Mouse (Mus musculus) hindbrain, postnatal 0 days (tissue): Measurements from ENCODE around the gene Gm9945. TPM values are rescaled to one million over a fixed set of nuclear protein-coding genes. Genes with fewer than 3 reads are reported as not detected.

ENCODE experiments used
- ATAC-seq: fragments of 200-750 bp; cut with Nextera tagmentation; 2 replicates; pipeline ENCODE4 v1.8.0; 2017; ENCODE audit warnings: mild to moderate bottlenecking, moderate TSS enrichment, moderate library complexity
- DNase-seq: peaks from one replicate; pipeline ENCODE4 v3.0.0-alpha.2; 2015; ENCODE audit warnings: low spot score
- H3K27ac ChIP-seq: fragments of 300-500 bp; sonication (generic); 2 replicates; pipeline ENCODE4 v1.5.1; 2014; ENCODE audit warnings: mild to moderate bottlenecking
- H3K27me3 ChIP-seq: fragments of 300-500 bp; sonication (generic); 2 replicates; pipeline ENCODE4 v1.6.1; 2014; ENCODE audit warnings: low read length, mixed read lengths; ENCODE audit not compliant: insufficient read depth
- H3K36me3 ChIP-seq: fragments of 300-500 bp; sonication (generic); 2 replicates; pipeline ENCODE4 v1.6.1; 2014; ENCODE audit warnings: low read length, mixed read lengths; ENCODE audit not compliant: insufficient read depth
- H3K4me1 ChIP-seq: fragments of 300-500 bp; sonication (generic); 2 replicates; pipeline ENCODE4 v1.6.1; 2014; ENCODE audit warnings: antibody characterized with exemption, low read length, mixed read lengths; ENCODE audit not compliant: insufficient read depth
- H3K4me2 ChIP-seq: fragments of 300-500 bp; sonication (generic); 2 replicates; pipeline ENCODE4 v1.6.1; 2014; ENCODE audit warnings: low read depth, mild to moderate bottlenecking, low read length, moderate library complexity, mixed read lengths
- H3K4me3 ChIP-seq: fragments of 300-500 bp; sonication (generic); 2 replicates; pipeline ENCODE4 v1.5.1; 2014; ENCODE audit warnings: low read length
- H3K9ac ChIP-seq: fragments of 300-500 bp; sonication (generic); replicated peaks from 2 replicates; pipeline ENCODE4 v1.6.1; 2014; ENCODE audit warnings: mild to moderate bottlenecking, low read length, moderate library complexity, mixed read lengths
- H3K9me3 ChIP-seq: fragments of 300-500 bp; sonication (generic); 2 replicates; pipeline ENCODE4 v1.6.1; 2016; ENCODE audit warnings: low read length, mixed read lengths
- CTCF ChIP-seq: IDR thresholded peaks from 2 replicates; pipeline ENCODE4 v1.5.1; 2016; ENCODE audit warnings: antibody characterized with exemption, control low read depth, low read depth
- WGBS: fragments of 180-500 bp; shearing (Covaris S2); extraction: QIAGEN DNeasy Blood & Tissue Kit; methylation state at CpG from one replicate; pipeline ENCODE4 v1.1.7; 2014; 5-methylcytosine and 5-hydroxymethylcytosine counted together
- polyA plus RNA-seq: library from polyadenylated mRNA; unstranded; fragments of >200 nt; fragmentation: Nextera tagmentation; extraction: Ambion mirVana; gene quantifications from 2 replicates; pipeline ENCODE4 v1.2.1, GENCODE M21; 2015
- total RNA-seq: library from RNA; depleted of rRNA; stranded (reverse); fragments of >200 nt; gene quantifications from 2 replicates; pipeline ENCODE4 v1.2.3, GENCODE M21; 2014; rRNA removed

Gm9945 gene
- total RNA-seq, result not detected in 2 replicates
- 0.39 and 0.53 TPM in 2 replicates for polyA plus RNA-seq

- peak within 1 kb of the TSS; percentile 40 for H3K9ac ChIP-seq
- peak; percentile 43 for TF ChIP-seq CTCF
- H3K9me3 ChIP-seq, result no peaks in the 10 kb centered on the region
- H3K4me1 ChIP-seq, result no peaks in the 10 kb centered on the region
- H3K4me3 ChIP-seq, result peak within 1 kb of the TSS; percentile 58
- WGBS, result 2% methylated on average over 40 of the region's 40 CpGs
- H3K4me2 ChIP-seq, result peak within 1 kb of the TSS; percentile 70
- DNase-seq (peak; percentile 73), ATAC-seq (peak; percentile 73)
- H3K27ac ChIP-seq, result peak within 1 kb of the TSS; percentile 45; the same call in 1 of the 2 replicates
- peaks cover 29% of the 10 kb centered on the region for H3K27me3 ChIP-seq
- no peaks in the 10 kb centered on the region for H3K36me3 ChIP-seq
These were observed at the start of gene Gm9945, which contains the start of gene Sowaha for GRCm38 (mm10) chr11:53479783-53480301. TSS of gene Gm9945 (plus strand) at chr11:53480166. TSS of gene Sowaha (minus strand) at chr11:53480274.

DNA sequence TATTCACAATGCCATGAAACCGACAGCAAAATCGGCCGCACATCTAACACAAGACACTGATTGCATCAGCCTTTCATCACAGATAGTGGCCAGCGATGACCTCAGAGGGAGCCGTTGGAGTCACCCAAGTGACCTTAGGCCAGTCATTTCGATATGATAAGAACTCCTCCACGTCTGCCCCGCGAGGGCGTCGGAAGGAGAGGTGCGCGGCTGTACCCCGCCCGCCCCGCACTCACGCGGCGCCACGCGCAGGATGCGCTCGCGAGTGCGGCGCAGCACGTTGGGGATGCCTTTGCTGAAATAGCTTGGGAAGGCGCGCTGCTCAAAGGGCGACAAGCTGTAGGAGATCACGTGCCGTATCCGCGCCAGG, 49.7 kb upstream of the Gm9945 start:
- Histone ChIP-seq H3K4me1 (peaks cover 11% of the 10 kb centered on the region), H3K4me2 (peak overlapping the region; percentile 83), H3K36me3 (peaks cover 16% of the 10 kb centered on the region; the same call in 1 of the 2 replicates), H3K27me3 (no peaks in the 10 kb centered on the region), H3K4me3 (peak overlapping the region; percentile 94), H3K27ac (peak overlapping the region; percentile 88), H3K9ac (peak overlapping the region; percentile 83), H3K9me3 (no peaks in the 10 kb centered on the region)
- DNase-seq, result no peak
- ATAC-seq, result peak; percentile 67
- WGBS, result under 1% methylated on average over 34 of the region's 34 CpGs
- no peak for TF ChIP-seq CTCF

GRCm38 (mm10) chr11:53430670-53431346, 49.2 kb upstream of the Gm9945 start, which contains the start of the genes Uqcrq and Gdf9:
TSS of gene Uqcrq (minus strand) at chr11:53430831.
TSS of gene Gdf9 (plus strand) at chr11:53431023.
- Histone ChIP-seq H3K9me3 (no peaks in the 10 kb centered on the region), H3K4me1 (peaks cover 11% of the 10 kb centered on the region), H3K27ac (peak within 1 kb of the TSS; percentile 88), H3K27me3 (no peaks in the 10 kb centered on the region), H3K4me2 (peak within 1 kb of the TSS; percentile 83), H3K9ac (peak within 1 kb of the TSS; percentile 83), H3K4me3 (peak within 1 kb of the TSS; percentile 94), H3K36me3 (peaks cover 16% of the 10 kb centered on the region; the same call in 1 of the 2 replicates)
- ATAC-seq (peak; percentile 97), DNase-seq (peak; percentile 100)
- no peak; the same call in 1 of the 2 replicates for TF ChIP-seq CTCF
- under 1% methylated on average over 44 of the region's 44 CpGs for WGBS

DNA sequence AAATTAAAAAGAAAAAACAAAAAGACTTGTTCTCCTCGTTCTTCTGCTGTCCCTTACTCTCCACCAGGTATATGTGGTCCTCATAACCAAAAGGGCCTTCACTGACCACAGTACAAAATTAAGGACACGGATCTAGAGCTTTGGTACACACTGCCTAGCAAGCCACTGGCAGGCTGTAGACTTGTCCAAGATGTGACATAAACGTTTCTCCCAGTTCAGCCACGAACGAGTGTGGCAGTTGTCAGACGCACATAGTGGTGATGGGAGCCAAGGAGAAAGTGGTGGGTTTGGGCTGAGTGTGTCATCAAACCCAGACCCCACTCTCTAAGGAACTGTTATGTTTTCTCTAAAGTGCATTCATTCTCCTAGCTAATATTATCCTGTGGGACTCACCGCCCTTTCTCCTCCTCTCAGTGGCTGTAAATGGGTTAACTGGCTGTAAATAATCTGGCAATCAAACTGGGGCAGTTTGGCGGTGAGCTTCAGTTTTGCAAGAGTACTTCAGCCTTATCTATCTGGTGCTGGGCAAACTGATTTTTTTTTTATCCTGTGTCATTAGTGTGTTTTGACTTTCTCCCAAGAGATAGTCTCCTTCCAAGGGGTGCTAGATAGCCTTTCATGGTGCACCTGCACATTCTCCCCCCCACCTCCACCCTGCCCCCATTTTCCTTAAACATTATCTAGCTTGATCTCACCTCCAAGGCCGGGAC, 48.5 kb upstream of the Gm9945 start:
- H3K36me3 ChIP-seq, result peaks cover 16% of the 10 kb centered on the region; the same call in 1 of the 2 replicates
- H3K9me3 ChIP-seq, result no peaks in the 10 kb centered on the region
- WGBS, result 14% methylated on average over 9 of the region's 9 CpGs
- H3K27me3 ChIP-seq, result no peaks in the 10 kb centered on the region
- H3K9ac ChIP-seq, result peak overlapping the region; percentile 44
- H3K27ac ChIP-seq, result peak overlapping the region; percentile 88
- DNase-seq (no peak), ATAC-seq (peak; percentile 36)
- H3K4me2 ChIP-seq, result peak overlapping the region; percentile 83
- TF ChIP-seq CTCF, result no peak
- H3K4me3 ChIP-seq, result peak overlapping the region; percentile 94
- peaks cover 11% of the 10 kb centered on the region for H3K4me1 ChIP-seq

GRCm38 (mm10) chr11:53433057-53433456, 46.9 kb upstream of the Gm9945 start:
- 59% methylated on average over 6 of the region's 6 CpGs for WGBS
- Histone ChIP-seq H3K4me2 (no peak overlapping the region), H3K4me1 (peaks cover 11% of the 10 kb centered on the region), H3K4me3 (no peak overlapping the region), H3K36me3 (peaks cover 8% of the 10 kb centered on the region; the same call in 1 of the 2 replicates), H3K27me3 (no peaks in the 10 kb centered on the region), H3K9ac (no peak overlapping the region), H3K27ac (no peak overlapping the region), H3K9me3 (no peaks in the 10 kb centered on the region)
- DNase-seq, result no peak
- no peak for ATAC-seq
- no peak for TF ChIP-seq CTCF

GRCm38 (mm10) chr11:53435504-53435903, 44.5 kb upstream of the Gm9945 start:
- TF ChIP-seq CTCF, result no peak
- no peak for DNase-seq
- Histone ChIP-seq H3K27me3 (no peaks in the 10 kb centered on the region), H3K4me2 (no peak overlapping the region), H3K4me3 (no peak overlapping the region), H3K9me3 (no peaks in the 10 kb centered on the region), H3K9ac (no peak overlapping the region), H3K4me1 (0 out of 2 replicates have a peak, but pooled peaks cover 4% of the 10 kb centered on the region), H3K36me3 (no peaks in the 10 kb centered on the region), H3K27ac (no peak overlapping the region)
- ATAC-seq, result no peak
- WGBS, result 81% methylated on average over 8 of the region's 8 CpGs
